Mouse (Mus musculus): ENCODE data around the gene Creb5.

The Creb5 gene

DNA sequence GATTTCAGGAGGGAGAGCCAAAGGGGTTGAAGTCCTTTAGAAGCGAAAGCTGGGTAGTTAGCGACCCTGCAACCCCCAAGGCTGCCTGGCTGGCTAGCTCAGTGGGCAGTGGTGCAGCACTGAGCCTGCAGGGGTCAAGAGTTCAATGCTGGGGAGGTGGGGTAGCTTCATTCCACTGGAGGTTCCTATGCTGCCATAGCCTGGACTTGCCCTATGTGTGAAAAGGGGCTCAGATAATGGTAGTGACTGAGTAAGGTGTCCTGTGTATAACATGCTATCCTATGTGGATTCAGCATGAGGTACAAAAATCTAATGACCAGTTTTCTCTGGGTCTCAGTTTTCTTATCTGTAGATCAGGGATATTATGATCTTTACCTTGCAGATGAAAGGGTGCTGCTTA lies 182.6 kb downstream of the Creb5 start:
- POLR2A ChIA-PET = no interaction called here
- CTCF ChIA-PET = no interaction called here

DNA sequence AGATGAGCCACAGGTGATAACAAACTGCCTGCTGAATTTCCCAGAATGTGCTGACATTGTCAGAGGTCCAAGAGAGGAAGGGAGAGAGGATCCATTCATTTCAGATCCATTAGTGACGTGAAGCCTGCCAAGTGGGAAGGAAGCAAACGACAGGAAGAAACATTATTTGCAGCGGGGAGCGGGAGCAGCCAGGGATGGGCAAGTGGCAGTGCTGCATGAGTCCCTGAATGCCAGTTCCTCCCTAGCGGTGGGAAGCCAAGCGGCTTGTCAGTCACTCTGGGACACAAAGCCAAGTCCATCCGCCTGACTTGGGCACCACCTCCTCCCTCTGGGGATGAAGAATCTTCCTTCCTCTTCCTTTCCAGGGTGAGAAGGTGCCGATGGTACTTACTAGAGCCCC lies 183.5 kb downstream of the Creb5 start:
- ChIA-PET CTCF (no interaction called here), POLR2A (no interaction called here)

DNA sequence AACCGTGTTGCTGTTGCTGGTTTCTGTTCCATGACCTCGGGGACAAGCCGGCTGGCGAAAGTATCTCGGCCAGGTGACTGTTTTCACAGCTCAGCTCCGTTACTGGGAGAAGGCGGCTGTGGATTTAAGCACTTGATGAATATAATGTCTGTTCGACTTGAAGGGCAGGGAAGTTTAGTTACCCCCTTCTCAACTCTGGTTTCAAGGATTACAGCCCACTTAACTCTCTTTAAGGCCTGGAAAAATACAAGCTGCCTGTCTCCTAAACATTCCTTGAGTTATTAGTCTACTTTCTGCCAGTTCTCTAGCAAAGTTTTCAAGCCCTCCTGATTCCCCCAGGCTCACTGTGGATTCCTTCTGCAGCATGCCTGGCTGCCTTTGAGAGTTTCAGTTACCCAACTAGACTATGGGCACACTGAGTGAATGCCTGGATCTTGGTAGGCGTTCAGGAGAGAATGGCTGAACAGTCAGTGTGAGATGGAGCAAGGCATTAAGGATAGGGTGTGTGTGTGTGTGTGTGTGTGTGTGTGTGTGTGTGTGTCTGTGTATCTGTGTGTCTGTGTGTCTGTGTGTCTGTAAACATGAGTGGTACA lies 184.0 kb downstream of the Creb5 start:
- ChIA-PET POLR2A (no interaction called here), CTCF (no interaction called here)

DNA sequence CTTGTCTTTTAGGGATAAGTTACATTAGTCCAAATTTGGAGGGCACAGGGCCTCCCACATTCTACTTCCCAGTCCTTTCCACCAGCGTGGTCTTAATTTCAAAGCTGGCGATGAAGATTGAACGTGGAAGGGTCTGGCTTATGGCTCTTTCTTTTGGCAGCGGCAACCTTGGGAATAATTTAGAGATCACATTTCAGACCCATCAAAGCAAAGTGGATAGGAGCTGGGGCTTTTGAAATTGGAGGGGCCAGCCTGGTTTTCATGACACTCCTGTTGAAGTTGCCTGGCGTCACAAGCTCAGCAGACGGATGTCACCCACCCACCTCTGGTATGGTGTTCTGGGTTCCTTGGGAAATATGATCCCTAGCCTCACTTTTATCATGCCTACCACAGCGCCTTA lies 185.7 kb downstream of the Creb5 start:
- ChIA-PET POLR2A (no interaction called here), CTCF (no interaction called here)

DNA sequence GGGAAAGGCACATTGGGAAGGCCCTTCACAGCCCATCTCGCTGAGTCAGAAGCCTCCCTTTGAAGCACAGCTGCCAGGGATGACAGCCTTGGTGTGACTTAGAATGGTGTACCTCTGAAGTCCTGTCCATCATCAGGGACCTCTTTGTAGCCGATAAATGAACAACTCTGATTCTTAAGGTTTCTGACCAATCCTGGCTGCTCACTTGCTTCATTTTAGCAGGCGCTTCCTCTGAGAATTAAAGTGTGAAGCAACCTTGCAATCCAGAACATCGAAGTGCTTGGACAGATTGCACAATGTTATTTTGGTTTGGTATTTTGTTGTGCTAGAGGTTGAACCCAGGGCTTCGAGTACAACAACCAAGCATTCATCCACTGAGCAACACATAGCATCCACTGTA lies 190.4 kb downstream of the Creb5 start:
- CTCF ChIA-PET = no interaction called here
- POLR2A ChIA-PET = interaction anchor here in 2 of 4 experiments (0.5 to 0.9 kb wide), 2 partner anchors 13 to 23 kb away, joined by 3 to 4 read pairs; no protein-coding TSS in a partner anchor

DNA sequence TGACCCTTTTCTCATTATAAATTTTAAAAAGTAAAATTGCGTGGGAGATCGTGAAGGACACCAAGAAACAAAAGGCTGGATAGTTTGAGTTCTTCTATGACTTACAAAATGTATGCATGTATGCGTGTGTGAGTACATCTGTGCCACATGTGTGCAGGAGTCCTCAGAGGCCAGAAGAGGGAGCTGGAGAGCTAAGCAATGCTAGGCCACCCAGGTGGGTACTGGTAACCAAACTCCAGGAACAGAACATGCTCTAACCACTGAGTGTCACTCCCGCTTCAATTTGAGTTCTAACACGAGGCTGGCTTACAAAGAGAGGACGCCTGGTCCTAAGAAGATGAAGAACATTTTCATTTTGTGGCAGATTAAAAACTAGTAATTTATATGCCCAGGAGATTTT lies 203.8 kb downstream of the Creb5 start:
- ChIA-PET POLR2A (interaction anchor here in 1 of 4 experiments (1.2 kb wide), 1 partner anchor 13 kb away, joined by 3 read pairs; no protein-coding TSS in a partner anchor), CTCF (interaction anchor here in 2 of 4 experiments (0.6 to 1.0 kb wide), 3 partner anchors 63 to 224 kb away, joined by 3 to 6 read pairs (median 4); no protein-coding TSS in a partner anchor)

DNA sequence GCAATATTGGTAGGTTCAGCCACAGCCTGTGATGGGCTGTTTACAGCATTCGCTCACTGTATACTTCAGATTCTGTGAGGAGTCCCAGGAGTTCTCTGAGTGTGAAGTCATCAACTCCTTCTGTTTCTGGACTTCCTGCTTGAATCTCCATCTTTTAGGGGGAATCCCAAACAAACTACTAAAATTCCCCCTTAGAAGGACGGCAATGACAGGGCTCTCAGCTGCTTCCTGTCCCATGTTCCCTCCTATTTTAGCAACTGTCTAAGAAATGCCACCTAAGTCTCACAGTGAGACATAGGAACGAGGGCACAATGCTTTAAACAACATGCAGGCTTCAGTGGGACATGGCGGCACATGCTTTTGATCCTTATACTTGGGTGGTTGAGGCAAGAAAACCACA lies 204.3 kb downstream of the Creb5 start:
- ChIA-PET POLR2A (interaction anchor here in 1 of 4 experiments (1.2 kb wide), 1 partner anchor 14 kb away, joined by 3 read pairs; no protein-coding TSS in a partner anchor), CTCF (interaction anchor here in 2 of 4 experiments (0.6 to 1.0 kb wide), 3 partner anchors 63 to 224 kb away, joined by 3 to 6 read pairs (median 4); no protein-coding TSS in a partner anchor)

DNA sequence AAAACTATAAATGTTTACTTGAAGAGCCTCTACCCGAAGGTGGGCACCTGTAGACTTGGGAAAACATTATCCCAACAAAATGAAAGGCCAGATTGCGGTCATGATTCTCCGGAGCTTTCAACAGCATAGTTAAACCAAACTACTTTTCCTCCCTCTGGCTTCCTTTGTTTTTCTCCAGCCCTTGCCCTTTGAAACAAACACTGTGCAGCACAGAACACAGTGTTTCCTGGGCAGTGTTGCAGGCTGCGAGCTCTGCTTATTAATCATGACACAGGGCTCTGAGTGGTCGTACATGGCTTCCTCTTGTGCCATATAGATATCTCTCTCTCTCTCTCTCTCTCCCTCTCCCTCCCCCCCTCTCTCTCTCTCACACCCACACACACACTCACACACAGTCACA lies 206.8 kb downstream of the Creb5 start:
- ChIA-PET CTCF (interaction anchor here in 1 of 4 experiments (0.6 kb wide), 1 partner anchor 227 kb away, joined by 3 read pairs; no protein-coding TSS in a partner anchor), POLR2A (no interaction called here)

DNA sequence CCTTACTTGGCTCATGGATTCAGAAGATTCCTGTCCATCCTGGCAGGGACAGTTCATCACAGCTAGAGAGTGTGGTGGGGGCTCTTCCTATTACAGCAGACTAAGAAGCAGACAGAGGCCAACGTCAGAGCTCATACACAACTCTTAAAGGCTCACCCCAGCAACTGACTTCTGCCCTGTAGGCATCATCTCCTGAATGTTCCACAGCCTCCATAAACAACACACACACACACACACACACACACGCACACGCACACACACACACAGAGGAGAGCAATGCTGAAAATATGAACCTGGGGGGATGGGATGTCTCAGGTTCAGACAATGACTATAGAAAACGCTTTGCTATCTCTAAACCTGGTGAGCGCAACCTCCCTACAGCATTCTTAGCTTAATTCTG lies 208.6 kb downstream of the Creb5 start:
- POLR2A ChIA-PET = interaction anchor here in 1 of 4 experiments (0.6 kb wide), 1 partner anchor 447 kb away, joined by 3 read pairs; no protein-coding TSS in a partner anchor

DNA sequence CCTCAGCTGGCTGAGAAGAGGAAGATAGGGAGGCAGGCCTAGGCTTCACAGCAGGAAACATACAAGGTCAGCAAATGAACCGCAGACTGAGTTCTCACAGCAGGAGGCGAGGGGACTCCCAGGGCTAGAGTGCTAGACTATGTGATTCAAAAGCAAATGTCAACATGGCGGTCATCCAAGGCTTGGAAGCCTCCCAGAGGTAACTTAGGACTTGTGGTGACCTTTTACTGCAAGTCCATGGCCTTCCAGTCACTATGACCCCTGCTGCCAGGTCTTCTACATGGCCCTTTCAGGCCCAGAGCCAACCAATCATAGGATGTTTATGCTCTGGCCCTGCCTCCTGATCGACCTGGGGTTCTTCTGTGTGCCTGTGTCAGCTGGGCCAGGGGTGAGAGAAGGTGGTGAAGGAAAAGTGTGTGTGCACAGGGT lies 209.3 kb downstream of the Creb5 start:
- POLR2A ChIA-PET = no interaction called here

More for the DNA sequence above, 208.6 kb downstream of the Creb5 start:
- CTCF ChIA-PET = interaction anchor here in 1 of 4 experiments (0.6 kb wide), 1 partner anchor 198 kb away, joined by 3 read pairs; no protein-coding TSS in a partner anchor

DNA sequence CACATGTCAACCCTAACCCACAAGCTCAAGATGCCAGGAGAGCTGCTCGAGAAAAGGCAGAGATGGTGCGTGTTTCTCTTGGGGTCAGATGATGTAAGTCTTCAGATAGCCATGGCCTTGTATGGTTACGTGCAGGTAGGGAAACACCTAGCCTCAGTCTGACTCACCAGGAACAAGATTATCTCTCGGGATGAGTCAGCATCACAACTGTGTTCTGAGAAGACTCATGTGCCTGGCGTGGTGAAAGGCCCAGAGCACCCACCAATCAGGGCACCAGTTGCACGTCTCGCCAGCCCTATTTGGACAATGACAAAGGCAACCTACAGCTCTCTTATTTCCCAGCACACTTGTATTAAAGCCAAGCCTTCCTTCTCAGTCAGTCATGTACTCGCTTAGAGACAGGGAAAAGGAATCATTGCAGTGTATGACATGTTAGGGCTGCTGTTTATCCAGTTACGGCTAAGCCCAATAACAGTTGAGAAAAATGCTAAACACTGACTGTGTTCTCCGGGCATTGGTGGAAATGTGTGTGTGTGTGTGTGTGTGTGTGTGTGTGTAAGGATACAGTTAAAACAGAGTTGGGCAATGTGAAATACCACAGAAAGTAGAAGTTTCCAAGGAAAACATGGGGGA lies 210.9 kb downstream of the Creb5 start:
- ChIA-PET CTCF (no interaction called here), POLR2A (no interaction called here)

More for the DNA sequence above, 209.3 kb downstream of the Creb5 start:
- CTCF ChIA-PET = no interaction called here

DNA sequence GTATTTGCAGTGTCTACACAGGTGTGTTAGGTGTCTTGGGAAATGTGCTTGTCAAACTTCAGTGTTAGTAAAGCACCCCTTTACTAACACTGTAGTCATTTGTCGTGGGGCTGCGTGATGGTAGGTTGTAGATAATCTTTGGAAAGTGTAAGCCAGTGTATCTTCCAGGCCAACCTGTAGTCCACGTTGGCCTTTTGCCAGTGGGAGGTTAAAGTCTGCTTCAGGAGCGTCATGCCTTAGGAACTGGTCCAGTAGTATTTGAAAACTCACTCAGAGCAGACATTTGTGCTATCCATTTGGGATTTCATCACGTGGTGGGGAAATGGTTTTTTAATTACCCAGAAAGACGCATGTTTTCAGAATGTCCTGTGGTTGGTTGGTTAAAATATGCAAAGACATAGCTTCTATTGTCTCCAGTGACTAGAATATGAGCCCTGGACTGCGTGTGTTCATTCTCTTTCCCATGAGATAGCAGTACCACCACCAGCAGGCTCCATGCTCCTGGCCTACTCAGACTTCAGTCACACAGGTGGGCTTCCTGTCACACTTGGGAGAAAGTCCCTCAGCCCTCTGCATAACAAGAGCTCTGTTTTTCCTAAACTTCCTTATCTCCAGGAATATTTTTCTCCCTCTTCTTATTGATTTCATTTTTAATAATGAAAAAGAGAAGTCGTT lies 212.7 kb downstream of the Creb5 start:
- ChIA-PET CTCF (no interaction called here), POLR2A (no interaction called here)

DNA sequence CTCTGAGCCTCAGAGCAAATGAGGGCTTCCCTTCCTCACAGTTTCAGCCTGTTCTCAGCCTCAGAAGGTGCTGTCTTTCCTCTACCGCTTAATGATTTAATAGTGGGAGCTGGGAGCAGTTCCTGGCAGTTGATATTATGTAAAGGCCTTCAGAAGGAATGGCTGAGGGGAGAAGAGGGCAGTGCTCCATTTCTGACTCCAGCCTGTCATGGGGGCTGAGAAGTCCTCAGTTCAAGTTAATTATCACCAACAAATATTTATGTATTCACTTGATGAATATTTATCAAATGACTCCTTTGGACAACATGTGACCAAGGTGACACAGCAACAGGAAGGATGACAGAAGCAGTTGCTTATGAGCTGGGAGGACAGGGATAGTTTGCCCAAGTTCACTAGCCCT lies 214.2 kb downstream of the Creb5 start:
- ChIA-PET POLR2A (interaction anchor here in 1 of 4 experiments (0.5 kb wide), 1 partner anchor 252 kb away, joined by 3 read pairs; no protein-coding TSS in a partner anchor), CTCF (no interaction called here)

DNA sequence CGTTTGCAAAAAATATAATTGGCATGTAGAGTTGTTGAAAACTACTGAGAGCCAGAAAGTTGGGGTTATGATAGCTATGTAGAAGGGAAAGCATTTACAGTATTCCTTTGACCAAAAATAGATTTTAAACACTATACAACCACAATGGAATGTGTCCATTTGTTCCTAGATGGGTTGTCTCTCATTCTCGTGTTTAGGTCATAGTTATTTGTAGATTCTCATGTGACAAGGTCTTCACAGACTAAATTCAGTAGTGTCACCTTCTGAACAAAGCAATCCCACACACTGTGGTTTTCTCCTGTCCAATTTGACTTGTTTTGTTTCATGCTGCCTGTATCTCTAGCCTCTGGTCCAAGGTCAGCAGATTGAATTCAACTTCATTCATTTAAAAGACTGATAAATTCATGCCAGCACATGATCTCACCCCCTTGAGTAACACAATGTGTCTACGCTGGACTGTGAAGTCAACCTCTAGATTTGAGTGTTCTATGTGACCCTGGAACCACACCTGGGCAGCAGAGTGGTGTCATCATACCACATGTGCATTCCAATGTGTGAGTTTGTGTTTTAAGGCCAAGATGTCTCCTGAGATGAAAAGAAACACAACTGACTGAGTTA lies 220.0 kb downstream of the Creb5 start:
- ChIA-PET POLR2A (interaction anchor here in 1 of 4 experiments (0.6 kb wide), 1 partner anchor 15 kb away, joined by 4 read pairs; no protein-coding TSS in a partner anchor), CTCF (no interaction called here)

DNA sequence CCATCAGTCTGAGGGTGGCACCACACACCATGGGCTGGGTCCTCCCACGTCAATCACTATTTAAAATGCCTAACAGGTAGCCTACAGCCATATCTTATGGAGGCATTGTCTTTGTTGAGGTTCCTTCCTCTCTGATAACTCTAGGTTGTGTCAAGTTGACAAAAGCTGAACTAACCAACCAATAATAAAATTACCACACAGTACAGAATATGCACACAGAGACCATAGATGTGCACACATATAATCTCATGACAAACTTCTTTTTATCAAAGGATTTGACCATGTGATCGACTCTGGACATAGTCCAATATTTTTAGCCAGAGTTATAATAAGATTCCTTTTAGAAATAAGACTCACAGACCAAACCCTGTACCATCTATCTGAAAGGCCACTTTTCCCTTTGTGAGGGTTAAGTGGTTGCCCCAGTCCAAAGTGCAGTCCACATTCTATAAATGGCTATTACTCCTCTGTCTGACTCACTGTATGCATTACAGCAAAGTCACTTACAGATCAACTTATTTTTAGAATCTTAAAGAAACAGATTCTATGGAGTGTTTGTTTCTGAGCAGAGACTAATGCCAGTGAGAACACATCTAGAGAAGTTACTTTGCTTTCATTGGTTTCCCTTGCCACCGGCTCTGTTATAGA lies 221.9 kb downstream of the Creb5 start:
- ChIA-PET POLR2A (no interaction called here), CTCF (interaction anchor here in 1 of 4 experiments (0.7 kb wide), 1 partner anchor 147 kb away, joined by 5 read pairs; no protein-coding TSS in a partner anchor)

DNA sequence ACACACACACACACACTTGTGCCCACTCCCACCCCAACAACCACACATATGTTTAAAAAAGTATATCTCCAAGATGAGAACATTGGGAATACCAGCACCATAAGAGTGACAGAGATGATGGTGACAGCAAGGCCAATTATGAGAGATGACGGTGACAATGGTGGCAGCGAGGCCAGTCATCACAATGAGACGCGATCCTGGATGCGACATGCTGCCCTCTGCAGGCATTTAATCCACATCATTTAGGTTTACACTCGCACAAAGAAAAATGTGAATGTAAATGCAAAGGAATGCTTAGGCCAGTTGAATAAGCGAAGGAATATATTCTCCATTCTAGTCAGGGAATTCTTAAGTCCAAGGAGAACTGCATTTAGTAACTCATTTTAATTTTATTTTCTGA lies 222.9 kb downstream of the Creb5 start:
- CTCF ChIA-PET = no interaction called here
- POLR2A ChIA-PET = no interaction called here

DNA sequence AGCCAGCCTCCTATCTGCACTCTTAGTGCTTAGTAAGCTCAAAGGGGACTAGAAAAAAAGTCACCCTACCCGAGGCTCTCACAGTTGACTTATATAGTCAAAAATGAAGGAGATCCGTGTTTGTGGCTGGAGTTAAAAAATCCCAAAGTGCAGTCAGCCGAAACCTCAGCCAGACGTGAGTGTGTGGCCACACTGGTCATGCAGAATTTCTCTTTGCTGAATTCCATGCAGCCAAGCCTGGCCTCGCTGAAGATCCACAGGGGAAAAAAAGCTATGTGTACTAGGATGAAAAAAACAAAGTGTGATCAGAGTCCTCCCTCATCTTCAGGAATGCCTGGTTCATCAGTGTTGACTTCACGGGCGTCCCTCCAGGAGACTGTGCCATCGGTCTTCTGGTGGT lies 225.2 kb downstream of the Creb5 start:
- CTCF ChIA-PET = interaction anchor here in 1 of 4 experiments (0.5 kb wide), 1 partner anchor 347 kb away, joined by 4 read pairs; no protein-coding TSS in a partner anchor
- POLR2A ChIA-PET = no interaction called here

DNA sequence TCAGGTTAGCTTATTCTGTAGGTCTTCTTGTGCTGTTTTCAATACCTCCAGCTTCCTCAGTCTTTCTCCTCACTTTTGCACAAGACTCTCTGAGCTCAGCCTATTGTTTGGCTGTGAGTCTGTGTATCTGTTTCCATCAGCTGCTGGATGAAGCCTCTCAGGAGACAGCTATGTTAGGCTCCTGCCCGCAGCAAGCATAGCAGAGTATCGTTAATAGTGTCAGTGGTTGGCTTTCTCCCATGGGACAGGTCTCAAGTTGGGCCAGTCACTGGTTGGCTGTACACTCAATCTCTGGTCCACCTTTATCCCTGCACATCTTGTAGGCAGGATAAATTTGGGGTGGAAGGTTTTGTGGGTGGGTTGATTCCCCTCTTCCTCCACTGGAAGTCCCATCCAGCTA lies 226.3 kb downstream of the Creb5 start:
- ChIA-PET POLR2A (interaction anchor here in 1 of 4 experiments (0.6 kb wide), 1 partner anchor 10 kb away, joined by 8 read pairs; no protein-coding TSS in a partner anchor), CTCF (no interaction called here)

DNA sequence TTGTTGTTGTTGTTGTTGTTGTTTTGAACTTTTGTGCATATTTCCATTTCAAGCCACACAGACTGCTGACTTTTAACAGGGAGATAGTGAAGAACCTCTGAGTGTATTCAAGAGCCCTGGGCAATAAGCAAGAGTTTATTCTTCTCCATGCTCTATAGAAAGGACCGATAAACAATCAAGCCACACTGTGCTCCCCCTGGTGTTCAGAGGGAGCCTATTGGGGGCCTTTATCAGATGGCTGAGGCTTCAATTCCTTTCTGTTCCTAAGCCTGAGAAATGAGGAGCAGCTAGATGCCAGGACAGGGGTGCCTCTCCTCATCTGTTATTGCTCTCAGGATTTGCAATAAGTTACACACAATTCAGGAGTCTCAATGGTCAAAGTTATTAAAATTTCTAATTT lies 227.8 kb downstream of the Creb5 start:
- ChIA-PET POLR2A (no interaction called here), CTCF (no interaction called here)
